Mouse (Mus musculus) cerebellum, adult 2 months (tissue): ENCODE results near the gene Mt3.

Experiments used
- CTCF ChIP-seq: fragments of 200-500 bp; IDR thresholded peaks from 2 replicates; pipeline ENCODE4 v1.5.1; 2011; ENCODE audit warnings: low read depth, mild to moderate bottlenecking, control low read depth, low read length, moderate library complexity, borderline replicate concordance; ENCODE audit not compliant: insufficient read depth
- POLR2A ChIP-seq: fragments of 200-500 bp; IDR thresholded peaks from 2 replicates; pipeline ENCODE4 v1.6.1; 2011; ENCODE audit warnings: low read length, control low read depth, borderline replicate concordance; ENCODE audit not compliant: insufficient read depth

DNA sequence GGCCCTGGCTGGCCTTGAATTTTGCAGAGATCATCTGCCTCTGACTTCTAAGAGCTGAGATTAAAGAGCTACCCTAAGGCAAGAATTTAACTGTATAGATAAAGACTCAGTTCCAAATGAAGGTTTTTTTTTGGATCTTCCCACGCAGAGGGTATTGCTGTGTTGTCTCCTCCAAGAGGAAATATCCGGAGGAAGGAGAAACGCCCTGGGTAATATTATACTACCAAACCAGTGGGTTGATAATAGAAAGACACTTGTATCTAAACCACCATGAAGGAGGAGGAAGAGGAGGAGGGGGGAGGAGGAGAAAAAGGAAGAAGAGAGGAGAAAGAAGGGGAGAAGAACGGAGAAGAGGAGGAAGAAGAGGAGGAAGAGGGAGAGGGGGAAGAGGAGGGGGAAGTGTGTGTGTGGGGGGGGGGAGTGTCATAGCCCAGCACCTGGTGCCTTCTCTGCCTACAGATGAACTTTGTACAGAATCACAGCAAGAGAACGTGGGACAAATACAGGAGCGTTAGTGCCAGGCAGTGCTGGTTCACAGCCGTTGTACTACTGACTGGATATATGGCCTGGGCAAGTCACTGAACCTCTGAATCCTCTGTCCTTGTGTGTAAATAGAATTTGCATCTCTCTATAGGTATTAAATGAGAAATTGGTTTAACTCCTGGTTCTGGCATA lies 25.4 kb downstream of the Mt3 start:
- TF ChIP-seq CTCF (no peak), POLR2A (no peak)
